Mouse (Mus musculus) common myeloid progenitor, adult 5-6 weeks (primary cell): ENCODE data around the gene Ust. TPM values are rescaled to one million over a fixed set of nuclear protein-coding genes. Genes with fewer than 3 reads are reported as not detected.
A peak's percentile ranks its signal among the peaks of the same experiment; 100 is the strongest.
"Not testable (repeated sequence)": the region's sequence is repeated elsewhere in the genome, so short reads cannot be mapped to it uniquely, and the experiment has no call there.

Experiments used
- ATAC-seq: replicated peaks from 2 replicates; pipeline ENCODE4 v1.8.0; 2016; ENCODE audit warnings: low read depth, mild to moderate bottlenecking, moderate TSS enrichment, inconsistent platforms; ENCODE audit not compliant: poor library complexity, severe bottlenecking
- total RNA-seq: library from RNA; stranded (forward); fragments of 200-1000, 187-1606 nt; gene quantifications from 2 replicates; pipeline ENCODE4 v1.2.3, GENCODE M21; 2017

The Ust gene
- 1.0 and 1.2 TPM in 2 replicates for total RNA-seq

DNA sequence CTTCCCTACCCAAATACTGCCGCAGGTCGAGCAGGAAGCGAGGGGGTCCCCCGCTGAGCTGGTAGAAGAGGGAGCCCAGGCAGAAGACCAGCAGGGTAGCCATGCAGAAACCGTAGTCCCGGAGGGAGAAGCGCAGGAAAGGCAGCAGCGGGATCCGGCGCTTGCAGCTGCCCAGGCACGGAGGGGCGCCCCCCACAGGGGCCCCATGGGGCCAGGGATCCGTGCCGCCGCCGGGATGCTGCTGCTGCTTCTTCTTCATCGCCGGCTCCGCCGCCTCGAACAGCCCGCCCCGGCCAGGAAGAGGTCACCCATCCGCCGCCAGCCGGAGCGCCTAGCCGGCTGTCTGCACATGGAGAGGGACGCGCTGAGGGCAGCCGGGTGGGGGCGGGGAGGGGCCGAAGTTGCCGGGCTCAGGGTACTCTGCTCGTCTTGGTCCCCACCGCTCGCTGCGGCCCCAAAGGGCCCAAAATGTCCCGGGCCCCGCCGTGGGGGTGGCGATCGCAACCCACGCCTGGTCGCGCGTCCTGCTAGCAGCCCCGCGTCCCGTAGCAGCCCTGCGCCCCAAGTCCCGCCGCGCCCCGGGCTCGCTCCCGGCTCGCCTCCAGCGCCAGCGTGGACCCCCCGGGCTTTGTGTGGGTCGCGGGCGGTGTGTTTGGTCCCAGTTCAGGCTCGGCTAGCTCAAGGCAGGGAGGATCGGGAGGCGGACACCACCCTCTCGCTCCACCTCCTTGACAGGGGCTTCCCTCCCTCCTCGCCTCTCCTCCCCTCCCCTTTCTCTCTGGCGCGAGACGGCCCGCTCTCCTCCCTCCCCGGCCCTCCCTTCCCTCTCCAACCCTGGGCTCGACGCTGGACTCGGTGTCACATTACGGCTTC is at the start of gene Ust:
Gene Ust, minus strand, starts transcription at position 685 of the 873 bp plus-strand sequence.
- ATAC-seq = peak; percentile 76

GRCm38 (mm10) chr10:8561366-8561765 is 42.7 kb upstream of the Ust start:
- no peak for ATAC-seq

DNA sequence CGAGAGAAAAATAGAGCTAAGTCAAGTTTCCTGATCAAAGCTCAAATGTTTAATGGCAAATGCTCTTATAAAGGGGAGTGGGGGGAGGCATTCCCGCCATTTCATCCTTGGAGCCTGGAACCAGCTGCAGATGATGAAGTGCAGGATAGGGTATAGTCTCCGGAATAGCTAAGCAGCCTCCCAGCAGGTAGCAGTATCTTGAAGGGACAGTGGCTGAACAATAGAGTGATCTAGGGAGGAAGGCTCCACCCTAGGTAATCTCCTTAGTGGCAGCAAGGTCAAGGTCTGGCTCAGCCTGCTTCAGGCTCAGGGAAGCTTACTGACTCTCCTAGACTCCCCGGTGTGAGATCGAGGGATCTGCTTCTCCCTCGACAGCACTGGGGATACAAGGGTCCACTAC is 40.9 kb upstream of the Ust start:
- ATAC-seq = not testable (repeated sequence)

- ATAC-seq = not testable (repeated sequence)
Measured at GRCm38 (mm10) chr10:8552239-8552638, 33.6 kb upstream of the Ust start.

DNA sequence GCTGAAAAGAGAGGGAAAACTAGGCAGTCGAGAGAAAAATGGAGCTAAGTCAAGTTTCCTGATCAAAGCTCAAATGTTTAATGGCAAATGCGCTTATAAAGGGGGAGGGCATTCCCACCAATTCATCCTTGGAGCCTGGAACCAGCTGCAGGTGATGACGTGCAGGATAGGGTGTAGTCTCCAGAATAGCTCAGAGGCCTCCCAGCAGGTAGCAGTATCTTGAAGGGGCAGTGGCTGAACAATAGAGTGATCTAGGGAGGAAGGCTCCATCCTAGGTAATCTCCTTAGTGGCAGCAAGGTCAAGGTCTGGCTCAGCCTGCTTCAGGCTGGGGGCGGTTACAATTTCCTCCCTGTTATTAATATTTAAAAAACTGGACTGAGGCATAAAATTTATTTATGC is 33.0 kb upstream of the Ust start:
- not testable (repeated sequence) for ATAC-seq

DNA sequence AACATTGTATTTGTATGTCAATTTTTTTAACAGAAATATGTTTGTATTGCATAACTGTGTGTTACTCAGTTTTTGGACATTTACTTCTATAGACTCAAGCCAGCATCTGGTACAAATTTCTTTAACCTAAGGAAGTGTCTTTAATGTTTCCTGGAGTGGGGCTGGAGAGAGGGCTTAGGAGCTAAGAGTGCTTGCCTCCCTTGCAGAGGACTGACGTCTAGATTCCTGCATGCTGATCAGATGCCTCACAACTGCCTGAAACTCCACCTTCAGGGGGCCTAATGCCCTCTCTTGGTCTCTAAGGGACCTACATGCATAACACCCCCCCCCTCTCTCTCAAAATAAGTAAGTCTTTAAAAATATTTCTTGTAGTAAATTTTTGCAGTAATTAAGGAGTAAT is 22.9 kb upstream of the Ust start:
- ATAC-seq = no peak

DNA sequence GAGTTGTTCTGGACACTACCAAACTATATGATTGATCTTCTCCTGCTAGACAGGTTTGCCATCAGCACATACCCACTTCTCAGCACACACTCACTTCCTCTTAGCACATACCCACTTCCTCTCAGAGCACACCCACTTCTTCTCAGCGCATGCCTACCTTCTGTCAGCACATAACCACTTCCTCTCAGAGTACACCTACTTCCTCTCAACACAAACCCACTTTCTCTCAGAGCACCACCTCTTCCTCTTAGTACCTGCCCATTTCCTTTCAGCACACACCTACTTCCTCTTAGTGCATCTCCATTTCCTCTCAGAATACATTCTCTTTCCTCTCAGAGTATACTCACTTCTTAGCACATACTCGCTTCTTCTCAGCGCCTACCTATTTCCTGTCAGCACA is 16.8 kb upstream of the Ust start:
- peak; percentile 87 for ATAC-seq

- ATAC-seq = no peak
Measured at GRCm38 (mm10) chr10:8531651-8532050, 13.0 kb upstream of the Ust start.

DNA sequence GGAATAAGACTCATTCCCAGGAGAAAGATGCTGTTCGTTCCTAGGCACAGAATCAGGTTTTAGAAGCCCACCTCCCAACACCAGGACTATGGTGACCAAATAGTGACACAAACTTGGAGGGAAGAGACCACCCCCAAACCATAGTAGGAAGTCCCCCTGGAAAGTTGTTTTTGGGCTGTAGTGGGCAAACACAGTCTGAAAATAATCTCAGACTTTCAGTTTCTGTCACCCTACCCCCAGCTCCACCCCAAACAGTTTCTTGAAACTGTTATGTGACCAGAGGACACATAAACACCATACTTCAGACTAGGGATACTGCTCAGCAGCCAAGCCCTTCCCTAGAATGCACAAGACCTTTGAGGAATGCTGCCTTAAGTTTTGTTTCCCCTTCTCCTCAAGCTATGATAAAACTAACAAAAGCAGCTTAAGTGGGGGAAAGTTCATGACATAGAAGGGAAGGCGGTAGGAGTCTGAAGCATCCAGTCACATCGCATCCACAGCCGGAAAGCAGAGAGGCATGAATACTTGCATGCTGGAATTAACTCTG is 12.0 kb upstream of the Ust start:
- ATAC-seq = no peak

- 0 out of 2 replicates have a peak, but pooled peaks have one; percentile 52 for ATAC-seq
Measured at GRCm38 (mm10) chr10:8529173-8529572, 10.5 kb upstream of the Ust start.

- ATAC-seq = no peak
Measured at GRCm38 (mm10) chr10:8525354-8525753, 6.7 kb upstream of the Ust start.

DNA sequence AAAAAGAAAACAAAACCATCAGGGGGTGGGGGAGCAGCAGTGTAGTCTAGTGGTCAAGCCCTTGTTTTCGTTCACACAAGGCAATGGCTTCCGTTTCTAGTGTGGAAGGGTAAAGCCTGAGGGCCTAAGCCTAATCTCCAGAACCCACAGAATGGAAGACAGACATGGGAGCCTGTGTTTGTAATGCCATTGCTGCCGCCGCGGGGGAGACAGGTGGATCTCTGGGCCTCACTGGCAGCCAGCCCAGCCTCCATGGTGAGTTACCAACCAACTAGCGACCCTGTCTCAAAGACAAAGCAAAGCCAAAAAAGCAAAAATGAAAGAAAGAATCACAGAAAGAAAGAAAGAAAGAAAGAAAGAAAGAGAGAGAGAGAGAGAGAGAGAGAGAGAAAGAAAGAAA is 2.9 kb upstream of the Ust start:
- no peak for ATAC-seq

DNA sequence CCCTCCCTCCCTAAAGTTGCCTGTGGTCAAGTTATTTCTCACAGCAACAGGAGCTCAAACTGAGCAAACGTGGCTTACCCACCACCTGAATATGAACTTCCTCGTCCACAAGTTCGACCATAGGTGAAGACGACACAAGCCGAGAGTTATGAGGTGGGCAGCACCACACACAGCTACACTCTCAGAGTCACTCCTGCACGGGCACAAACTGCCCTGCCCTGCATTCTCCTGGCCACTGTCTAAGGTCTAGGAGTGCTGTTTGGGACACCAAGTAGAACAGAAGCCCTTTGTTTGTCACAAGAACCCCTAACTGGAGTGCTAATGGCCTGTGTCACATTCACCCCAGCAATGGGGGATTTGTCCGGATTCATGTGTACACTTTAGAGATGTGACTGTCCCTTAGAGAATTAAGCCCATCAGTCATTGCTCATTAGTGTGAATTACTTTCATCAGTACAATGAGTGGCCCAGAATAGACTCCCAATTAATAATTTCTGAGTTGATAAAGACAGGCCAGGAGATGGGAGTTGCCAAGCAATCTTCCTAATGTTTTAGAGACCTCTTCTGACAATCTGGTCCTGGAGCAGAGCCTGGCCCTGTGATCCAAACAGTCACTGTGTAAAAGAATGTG is 2.3 kb upstream of the Ust start:
- no peak for ATAC-seq

GRCm38 (mm10) chr10:8519014-8519491 is 428 bp upstream of the Ust start:
- peak; percentile 3; the same call in 1 of the 2 replicates for ATAC-seq

DNA sequence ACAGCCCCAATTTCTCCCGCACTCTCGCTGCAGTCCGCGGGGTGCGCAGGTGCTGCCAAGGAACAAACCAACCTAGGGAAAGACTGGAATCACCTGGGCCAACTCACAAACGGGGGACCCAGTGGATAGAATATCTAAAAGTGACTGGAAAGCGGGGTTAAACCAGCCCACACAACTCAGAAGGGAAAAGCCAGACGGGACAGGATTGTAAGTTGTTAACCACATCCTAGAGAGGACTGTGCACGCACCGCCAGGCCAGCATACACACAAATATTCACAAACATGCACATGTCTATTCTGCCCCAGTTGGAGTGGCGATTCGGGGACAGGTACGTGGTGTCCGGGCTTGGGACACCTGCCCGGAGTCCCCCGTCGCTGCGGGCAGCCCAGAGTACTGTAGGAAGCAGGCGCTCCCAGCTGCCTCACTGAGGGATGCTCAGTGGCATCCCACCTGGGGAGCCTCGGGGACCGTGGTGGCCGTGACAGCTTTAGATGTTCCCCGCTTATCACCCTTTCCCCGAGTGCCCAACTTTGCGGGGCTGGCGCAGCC is 959 bp downstream of the Ust start:
- ATAC-seq = no peak

GRCm38 (mm10) chr10:8516916-8517524 is 1.6 kb downstream of the Ust start:
- ATAC-seq = peak; percentile 23

DNA sequence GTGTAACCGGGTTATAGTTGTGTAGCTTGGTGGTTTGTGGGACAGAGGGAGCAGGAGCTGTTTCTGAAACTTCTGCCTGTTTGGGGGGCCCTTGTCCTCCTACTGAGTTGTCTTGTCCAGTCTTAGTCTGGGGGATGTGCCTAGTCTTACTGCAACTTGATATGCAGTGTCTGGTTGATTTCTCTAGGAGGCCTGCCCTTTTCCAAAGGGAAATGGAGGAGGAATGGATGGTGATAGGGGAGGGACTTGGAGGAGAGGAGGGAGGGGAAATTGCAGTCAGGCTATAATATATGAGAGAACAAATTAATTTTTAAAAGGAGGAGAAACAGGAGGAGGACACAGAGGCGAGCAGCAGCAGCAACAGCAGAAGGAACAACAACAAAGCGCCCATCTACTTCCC is 4.9 kb downstream of the Ust start:
- no peak for ATAC-seq

DNA sequence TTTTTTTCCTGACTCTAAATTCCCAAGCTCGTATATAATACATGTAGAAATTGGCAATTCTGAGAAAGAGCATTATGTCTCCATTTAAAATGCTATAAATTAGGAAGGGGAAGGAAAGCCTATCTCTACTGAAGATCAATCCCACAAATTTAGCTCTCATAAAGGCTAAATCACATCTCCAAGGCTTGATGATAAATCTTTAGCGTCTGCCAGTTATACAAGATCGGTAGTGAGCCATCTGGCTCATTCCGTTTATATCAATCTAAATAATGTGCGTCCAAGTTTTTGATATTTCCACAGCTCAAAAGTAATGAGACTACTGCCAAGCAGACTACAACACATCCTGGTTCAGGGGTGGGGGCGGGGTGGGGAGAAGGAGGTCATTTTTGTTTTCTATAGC is 6.4 kb downstream of the Ust start:
- no peak for ATAC-seq

GRCm38 (mm10) chr10:8511760-8512159 is 6.9 kb downstream of the Ust start:
- ATAC-seq = no peak

DNA sequence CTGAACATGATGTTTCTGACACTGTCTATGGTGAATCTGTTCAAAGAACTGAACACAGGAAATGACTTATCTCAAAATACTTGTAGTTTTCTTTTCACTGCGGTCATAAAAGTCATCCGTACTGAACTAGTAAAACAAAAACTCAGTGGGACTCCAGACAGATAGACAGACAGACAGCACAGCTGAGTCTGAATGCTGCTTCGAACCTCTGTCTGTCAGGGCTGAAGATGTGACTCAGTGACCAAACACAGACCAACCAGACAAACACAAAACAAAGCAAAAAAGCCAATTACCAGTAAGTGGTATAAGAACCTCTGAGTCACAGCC is 12.4 kb downstream of the Ust start:
- no peak; the same call in 1 of the 2 replicates for ATAC-seq
